Mouse (Mus musculus) right cerebral cortex, postnatal 25 days (tissue): ENCODE results near the gene Prpsap1.

Source experiments
- DNase-seq: peaks from one replicate; pipeline ENCODE4 v3.0.0; 2022

Prpsap1 gene

GRCm38 (mm10) chr11:116493795-116494252 is at the start of gene Prpsap1:
Gene Prpsap1, minus strand, starts transcription at chr11:116494202.
- DNase-seq, result no peak

GRCm38 (mm10) chr11:116543110-116543509 is 49.1 kb upstream of the Prpsap1 start:
- DNase-seq, result no peak

GRCm38 (mm10) chr11:116541183-116541582 is 47.2 kb upstream of the Prpsap1 start:
- no peak for DNase-seq

GRCm38 (mm10) chr11:116538142-116538735 is 44.2 kb upstream of the Prpsap1 start:
- no peak for DNase-seq

GRCm38 (mm10) chr11:116537388-116537787 is 43.4 kb upstream of the Prpsap1 start:
- DNase-seq, result no peak

- DNase-seq, result no peak
Measured at GRCm38 (mm10) chr11:116536685-116537084, 42.7 kb upstream of the Prpsap1 start.

GRCm38 (mm10) chr11:116534154-116534865 is 40.3 kb upstream of the Prpsap1 start:
- DNase-seq, result peak; percentile 53

GRCm38 (mm10) chr11:116533341-116534153 is 39.5 kb upstream of the Prpsap1 start:
- DNase-seq, result no peak

- no peak for DNase-seq
Measured at GRCm38 (mm10) chr11:116532810-116533338, 38.9 kb upstream of the Prpsap1 start.

- no peak for DNase-seq
Measured at GRCm38 (mm10) chr11:116532262-116532809, 38.3 kb upstream of the Prpsap1 start.

- DNase-seq, result peak; percentile 33
Measured at GRCm38 (mm10) chr11:116531371-116532191, 37.6 kb upstream of the Prpsap1 start.

- DNase-seq, result no peak
Measured at GRCm38 (mm10) chr11:116530187-116531147, 36.5 kb upstream of the Prpsap1 start, which contains the start of gene Sphk1. Gene Sphk1, plus strand, starts transcription at chr11:116530925.

GRCm38 (mm10) chr11:116528636-116529320 is 34.8 kb upstream of the Prpsap1 start:
- no peak for DNase-seq

- DNase-seq, result no peak
Measured at GRCm38 (mm10) chr11:116523699-116524189, 29.7 kb upstream of the Prpsap1 start.

GRCm38 (mm10) chr11:116522886-116523698 is 29.1 kb upstream of the Prpsap1 start:
- no peak for DNase-seq

GRCm38 (mm10) chr11:116522046-116522445 is 28.0 kb upstream of the Prpsap1 start:
- no peak for DNase-seq

- no peak for DNase-seq
Measured at GRCm38 (mm10) chr11:116521143-116521542, 27.1 kb upstream of the Prpsap1 start.

GRCm38 (mm10) chr11:116518482-116518881 is 24.5 kb upstream of the Prpsap1 start:
- no peak for DNase-seq
